Mouse (Mus musculus) CD8-positive naive resting alpha-beta T cell, adult 57 days (primary cell): ENCODE results near the gene Olfr1346. TPM values are rescaled to one million over a fixed set of nuclear protein-coding genes. Genes with fewer than 3 reads are reported as not detected.

Experiments used
- total RNA-seq: library from RNA; stranded (reverse); gene quantifications from one replicate; pipeline ENCODE4 v1.2.4, GENCODE M21; 2023

Gene Olfr1346
- not detected for total RNA-seq

GRCm38 (mm10) chr7:6466951-6467350 is at the start of gene Olfr1346:
Olfr1346 (plus strand) TSS chr7:6467101.

GRCm38 (mm10) chr7:6438388-6438787 is 28.5 kb upstream of the Olfr1346 start, which contains the start of gene Olfr1344:
Olfr1344 (plus strand) TSS chr7:6438688.

DNA sequence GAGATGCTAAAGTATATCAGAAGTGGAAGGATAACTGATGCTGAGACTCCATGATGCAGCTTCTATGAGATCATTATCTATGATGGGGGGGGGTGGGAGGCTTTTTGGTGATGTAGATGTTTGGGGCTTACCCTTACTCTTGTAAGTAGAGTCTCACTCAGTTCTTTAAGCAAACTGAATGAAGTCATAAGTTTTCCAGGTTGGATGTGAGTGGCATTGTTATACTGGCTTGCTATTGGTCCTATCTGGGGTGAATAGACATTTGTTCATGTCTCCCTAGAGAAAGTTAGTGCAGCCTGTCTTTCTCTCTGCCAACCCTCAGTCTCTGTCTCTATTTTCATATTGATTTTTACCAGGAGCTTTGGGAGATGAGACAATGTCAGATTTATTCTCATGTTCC is 11.0 kb upstream of the Olfr1346 start, which contains the start of gene Olfr1336:
Olfr1336 (plus strand) TSS at position 301 of the 400 bp plus-strand sequence.

DNA sequence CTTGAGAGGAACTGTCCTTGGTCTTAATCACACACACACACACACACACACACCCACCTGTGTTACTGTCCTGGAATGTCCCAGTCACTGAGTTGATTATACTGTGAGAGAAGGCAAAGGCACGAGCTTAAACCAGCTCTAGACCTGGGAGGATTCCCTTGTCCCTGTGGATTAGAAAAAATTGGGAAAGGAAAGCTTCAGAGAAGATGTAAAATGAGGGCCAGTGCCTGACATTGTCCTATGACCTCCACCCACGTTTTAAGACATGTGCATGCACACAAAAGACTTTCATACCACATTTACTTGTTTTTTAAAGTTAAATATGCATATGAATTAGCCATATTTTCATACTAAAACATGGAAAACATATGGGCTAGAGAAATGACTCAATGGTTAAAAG is 19.9 kb downstream of the Olfr1346 start, which contains the start of gene Olfr5:
Olfr5 (minus strand) TSS at position 101 of the 400 bp plus-strand sequence.

GRCm38 (mm10) chr7:6499655-6500054 is 32.8 kb downstream of the Olfr1346 start, which contains the start of gene Olfr1347:
Olfr1347 (minus strand) TSS chr7:6499755.

GRCm38 (mm10) chr7:6508648-6509047 is 41.7 kb downstream of the Olfr1346 start, which contains the start of gene Olfr1348:
Olfr1348 (minus strand) TSS chr7:6508748.

GRCm38 (mm10) chr7:6522850-6523249 is 55.9 kb downstream of the Olfr1346 start, which contains the start of gene Olfr1349:
Olfr1349 (minus strand) TSS chr7:6522950.

Other genes with a start within 250 kb of the Olfr1346 start
- not detected for gene Zscan5b, start 244.8 kb upstream of the Olfr1346 start, total RNA-seq
- gene Epp13, start 214.4 kb upstream of the Olfr1346 start, total RNA-seq: not detected
- gene Zfp667, start 180.5 kb upstream of the Olfr1346 start, total RNA-seq: 4.8 TPM
- 0.70 TPM for gene Zfp583, start 135.8 kb upstream of the Olfr1346 start, total RNA-seq
- 0.55 TPM for gene Gm3854, start 123.3 kb upstream of the Olfr1346 start, total RNA-seq
- gene Zfp78, start 103.8 kb upstream of the Olfr1346 start, total RNA-seq: 2.1 TPM
- gene Zfp28, start 83.8 kb upstream of the Olfr1346 start, total RNA-seq: 5.7 TPM
- gene Smim17, start 68.4 kb upstream of the Olfr1346 start, total RNA-seq: not detected
- not detected for gene Gm20715, start 56.8 kb upstream of the Olfr1346 start, total RNA-seq
- gene Olfr1344, start 28.4 kb upstream of the Olfr1346 start, total RNA-seq: not detected
- not detected for gene Olfr1336, start 10.9 kb upstream of the Olfr1346 start, total RNA-seq
- gene Olfr5, start 19.8 kb downstream of the Olfr1346 start, total RNA-seq: not detected
- not detected for gene Olfr1347, start 32.7 kb downstream of the Olfr1346 start, total RNA-seq
- not detected for gene Olfr1348, start 41.6 kb downstream of the Olfr1346 start, total RNA-seq
- not detected for gene Olfr1349, start 55.8 kb downstream of the Olfr1346 start, total RNA-seq
- gene Olfr1350, start 97.7 kb downstream of the Olfr1346 start, total RNA-seq: not detected
- not detected for gene Zim1, start 229.3 kb downstream of the Olfr1346 start, total RNA-seq